Mouse (Mus musculus) kidney, postnatal 36 days (tissue): Measurements from ENCODE around the gene Lrrc8b.
A peak's percentile ranks its signal among the peaks of the same experiment; 100 is the strongest.

Source experiments
- DNase-seq, 2 experiments: peaks; one replicate each; pipeline ENCODE4 v3.0.0; 2021 to 2022; ENCODE audit warnings: mixed read lengths in 2 of 2

Lrrc8b gene

DNA sequence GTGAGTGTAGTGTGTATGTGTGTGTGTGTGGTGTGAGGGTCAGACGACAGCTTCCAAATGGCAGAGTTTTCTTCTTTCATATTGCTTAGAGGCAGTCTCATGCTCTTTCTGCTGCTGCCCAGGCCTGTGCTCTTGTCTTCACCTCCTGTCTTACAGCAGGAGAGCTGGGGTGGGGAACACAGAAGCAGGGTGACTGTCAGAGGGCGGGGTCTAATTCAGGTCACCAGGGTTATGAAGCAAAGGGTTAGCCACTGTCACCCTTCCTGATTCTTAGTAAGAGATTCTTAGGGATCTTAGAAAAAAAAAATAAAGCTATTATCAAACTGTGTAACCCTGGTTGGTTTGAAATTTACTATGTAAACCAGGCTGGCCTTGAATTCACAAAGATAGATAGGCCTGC is 10.0 kb downstream of the Lrrc8b start:
- no peak for DNase-seq

- DNase-seq, result no peak
These were observed 11.8 kb downstream of the Lrrc8b start for GRCm38 (mm10) chr5:105427326-105427725.

GRCm38 (mm10) chr5:105428265-105428974 is 12.8 kb downstream of the Lrrc8b start:
- peak; percentile 29 to 36 for DNase-seq

DNA sequence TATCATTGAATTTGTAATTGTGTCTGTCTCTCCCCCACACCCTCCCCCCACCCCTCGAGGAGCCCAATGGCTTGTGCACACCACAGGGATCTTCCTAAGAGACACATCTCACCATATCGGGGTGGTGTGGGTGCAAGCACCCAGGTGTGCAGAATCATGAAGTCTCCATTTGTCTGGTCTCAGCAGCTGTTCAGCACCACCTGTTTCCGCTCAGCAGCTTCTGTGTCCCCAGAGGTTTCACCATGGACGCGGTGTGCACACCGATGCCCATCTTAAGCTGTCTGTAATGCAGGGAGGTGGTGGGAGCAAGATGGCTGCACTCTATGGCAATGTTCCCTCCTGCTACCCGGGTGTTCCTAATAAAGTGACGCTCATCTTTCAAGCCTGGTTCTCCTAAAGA is 14.6 kb downstream of the Lrrc8b start:
- no peak for DNase-seq

DNA sequence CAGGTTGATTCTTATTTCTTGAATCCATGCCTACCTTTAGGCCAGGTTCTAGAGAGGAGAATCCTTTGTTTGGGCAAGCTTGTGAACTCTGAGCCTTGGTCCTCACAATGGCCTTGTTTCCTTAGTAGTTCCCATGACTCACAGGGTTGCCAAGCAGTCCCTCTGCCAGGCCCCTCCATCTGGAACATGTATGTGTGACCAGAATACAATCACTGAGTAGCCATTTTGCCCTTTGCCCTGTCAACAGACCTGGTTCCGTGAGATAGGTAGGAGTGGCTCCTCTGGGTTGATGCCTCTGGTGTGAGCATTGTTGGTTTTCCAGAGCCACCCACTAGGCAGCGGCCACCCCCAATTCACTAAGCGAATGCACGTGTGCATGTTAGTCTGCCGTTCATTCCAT is 24.0 kb downstream of the Lrrc8b start:
- peak; percentile 20 to 27 for DNase-seq

DNA sequence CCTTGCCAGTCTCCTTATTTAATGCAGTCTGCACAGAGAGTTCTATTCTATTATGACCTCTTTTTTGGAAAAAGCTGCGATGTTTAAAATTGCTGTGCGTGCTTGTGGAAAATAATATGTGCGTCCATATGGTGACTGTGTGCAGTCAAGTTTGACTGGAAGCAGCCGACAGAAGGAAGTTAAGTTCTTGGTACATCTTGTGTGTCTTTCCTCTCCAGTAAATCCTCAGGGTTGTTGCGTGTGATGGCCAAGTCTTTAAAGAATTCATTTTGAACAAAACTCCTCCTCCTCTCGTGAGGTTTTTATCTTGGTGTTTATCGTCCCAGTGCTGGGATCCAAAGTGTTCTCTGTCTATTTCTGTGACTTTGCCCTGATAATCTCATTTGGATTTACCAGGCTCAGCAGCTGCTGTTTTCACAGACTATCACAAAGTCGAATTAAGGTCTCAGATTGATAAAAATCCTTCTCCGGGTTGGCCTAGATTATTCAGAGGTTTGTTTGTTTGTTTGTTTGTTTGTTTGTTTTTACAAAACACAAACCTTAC is 25.5 kb downstream of the Lrrc8b start:
- DNase-seq, result no peak

DNA sequence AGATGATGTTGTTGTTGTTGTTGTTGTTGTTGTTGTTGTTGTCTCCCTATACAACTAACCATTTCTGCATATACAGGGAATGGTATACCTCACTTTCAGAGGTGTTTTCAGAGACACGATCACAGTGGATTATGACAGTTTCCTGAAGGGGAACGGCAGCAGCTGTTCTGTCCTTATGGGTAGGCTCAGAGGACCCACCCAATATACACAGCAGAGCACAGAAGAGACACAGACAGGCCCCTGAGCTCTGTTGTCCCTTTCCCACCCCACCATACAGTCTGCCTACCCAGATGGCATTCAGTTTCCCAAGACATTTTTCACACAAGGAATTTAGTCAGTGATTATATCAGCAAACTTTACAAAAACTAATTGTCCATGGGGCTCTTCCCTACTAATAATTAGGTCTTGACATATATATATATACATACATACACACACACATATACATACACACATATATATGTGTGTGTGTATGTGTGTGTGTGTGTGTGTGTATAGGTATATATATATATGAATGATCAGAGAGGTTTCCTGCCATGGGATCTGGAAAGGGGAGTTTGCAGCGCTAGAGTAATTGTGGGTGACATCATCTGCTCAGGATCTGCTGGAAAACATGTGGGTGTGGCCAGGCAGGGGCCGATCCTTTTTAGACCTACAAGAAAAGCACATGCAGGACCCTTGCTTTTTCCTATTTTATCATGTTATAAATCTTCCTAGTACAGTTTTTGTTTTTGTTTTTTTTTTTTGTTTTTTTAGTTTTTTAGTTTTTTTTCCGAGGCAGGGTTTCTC is 26.8 kb downstream of the Lrrc8b start:
- DNase-seq, result no peak

DNA sequence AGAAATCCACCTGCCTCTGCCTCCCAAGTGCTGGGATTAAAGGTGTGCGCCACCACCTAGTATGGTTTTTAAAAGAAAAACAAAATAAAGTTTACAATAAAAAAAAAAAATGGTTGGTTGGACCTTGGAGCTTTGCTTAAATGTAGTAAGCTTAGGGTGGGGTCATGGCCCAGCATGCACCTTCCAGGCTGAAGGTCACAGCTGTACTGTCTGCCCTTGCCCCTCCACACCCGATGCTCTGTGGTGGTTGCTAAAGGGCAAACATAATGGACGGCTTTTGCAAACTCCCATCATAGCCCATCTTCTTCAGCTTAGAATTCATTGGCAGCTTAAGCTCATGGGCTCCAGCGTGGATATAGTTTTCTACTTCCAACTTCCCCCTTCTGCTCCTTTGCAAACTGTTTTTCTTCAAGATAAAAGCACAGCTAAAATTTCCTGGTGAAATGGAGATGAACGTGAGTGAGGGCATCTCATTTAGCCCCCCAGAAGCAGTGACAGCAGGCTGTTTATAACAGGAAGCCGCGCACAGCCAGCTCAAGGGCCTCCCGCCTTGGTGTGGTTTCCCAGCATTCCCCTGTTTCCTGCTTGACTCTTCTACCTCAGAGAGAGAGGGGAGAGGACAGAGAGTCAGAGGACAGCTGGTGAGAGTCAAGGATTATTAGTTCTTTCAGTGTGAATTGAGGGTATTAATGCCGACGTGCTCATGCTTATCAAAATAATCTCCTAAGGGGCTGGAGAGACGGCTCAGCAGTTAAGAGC is 27.7 kb downstream of the Lrrc8b start:
- peak; percentile 39 for DNase-seq

GRCm38 (mm10) chr5:105445686-105446085 is 30.1 kb downstream of the Lrrc8b start:
- no peak for DNase-seq

GRCm38 (mm10) chr5:105454105-105454504 is 38.5 kb downstream of the Lrrc8b start:
- no peak for DNase-seq

DNA sequence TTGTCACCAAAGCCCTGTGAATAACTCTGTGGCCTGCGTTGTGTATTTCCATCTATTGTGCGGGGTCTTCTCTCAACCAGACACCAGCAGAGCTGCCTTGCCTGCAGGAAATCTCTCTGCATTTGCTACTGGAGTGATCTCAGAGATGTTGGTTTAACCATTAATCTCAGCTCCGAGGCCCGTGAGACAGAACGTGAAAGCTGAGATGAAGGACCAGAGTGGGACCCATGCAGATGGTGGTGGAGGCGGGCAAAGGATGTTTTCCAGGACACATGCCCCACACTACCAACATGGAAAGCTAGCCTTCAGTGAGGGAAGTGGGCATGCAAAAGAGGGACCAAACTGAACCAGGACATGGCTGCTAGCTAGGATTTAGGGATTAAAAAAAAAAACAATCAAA is 43.5 kb downstream of the Lrrc8b start:
- DNase-seq, result peak in 1 of 2 experiments; percentile 24

DNA sequence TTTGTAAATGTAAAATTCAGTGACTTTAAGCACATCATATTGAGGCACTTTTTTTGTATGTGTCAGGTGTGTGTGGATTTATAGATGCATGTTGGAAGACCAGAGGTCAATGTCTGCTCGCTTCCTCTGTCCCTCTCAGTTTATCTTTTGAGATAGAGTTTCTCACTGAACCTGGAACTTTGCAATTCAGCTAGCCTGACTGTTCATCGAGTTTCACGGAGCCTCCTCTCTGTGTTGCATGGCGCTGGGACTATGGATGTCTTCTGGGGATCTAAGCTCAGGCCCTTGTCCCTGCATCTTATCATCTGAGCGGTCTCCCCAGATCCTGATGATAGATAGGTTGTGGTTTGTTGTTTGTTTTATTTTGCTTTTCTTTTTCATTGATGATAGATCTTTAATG is 45.0 kb downstream of the Lrrc8b start:
- no peak for DNase-seq

- DNase-seq, result no peak
These were observed 45.5 kb downstream of the Lrrc8b start for GRCm38 (mm10) chr5:105461076-105461475.

DNA sequence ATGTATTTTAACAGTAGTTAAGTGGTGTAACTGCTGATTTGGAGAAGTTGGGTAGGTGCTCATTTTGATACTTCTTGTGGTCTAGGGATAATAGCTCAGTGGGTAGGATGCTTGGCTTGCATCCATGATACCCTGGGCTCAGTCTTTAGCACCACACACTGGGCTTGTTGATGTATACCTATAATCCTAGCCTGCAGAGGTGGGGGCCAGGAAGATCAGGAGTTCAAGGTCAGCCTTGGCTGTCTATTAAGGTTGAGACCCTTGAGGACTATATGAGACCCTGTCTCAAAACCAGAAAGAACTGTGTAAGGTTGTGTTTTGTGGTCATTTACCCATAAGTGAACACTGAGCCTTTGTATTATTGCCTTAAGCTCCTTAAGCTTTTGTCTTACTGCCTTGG is 49.1 kb downstream of the Lrrc8b start:
- no peak for DNase-seq

- no peak for DNase-seq
These were observed 50.0 kb downstream of the Lrrc8b start for GRCm38 (mm10) chr5:105465550-105465949.

GRCm38 (mm10) chr5:105466471-105466902 is 50.9 kb downstream of the Lrrc8b start:
- DNase-seq, result no peak

- DNase-seq, result no peak
These were observed 51.7 kb downstream of the Lrrc8b start for GRCm38 (mm10) chr5:105467271-105467670.

DNA sequence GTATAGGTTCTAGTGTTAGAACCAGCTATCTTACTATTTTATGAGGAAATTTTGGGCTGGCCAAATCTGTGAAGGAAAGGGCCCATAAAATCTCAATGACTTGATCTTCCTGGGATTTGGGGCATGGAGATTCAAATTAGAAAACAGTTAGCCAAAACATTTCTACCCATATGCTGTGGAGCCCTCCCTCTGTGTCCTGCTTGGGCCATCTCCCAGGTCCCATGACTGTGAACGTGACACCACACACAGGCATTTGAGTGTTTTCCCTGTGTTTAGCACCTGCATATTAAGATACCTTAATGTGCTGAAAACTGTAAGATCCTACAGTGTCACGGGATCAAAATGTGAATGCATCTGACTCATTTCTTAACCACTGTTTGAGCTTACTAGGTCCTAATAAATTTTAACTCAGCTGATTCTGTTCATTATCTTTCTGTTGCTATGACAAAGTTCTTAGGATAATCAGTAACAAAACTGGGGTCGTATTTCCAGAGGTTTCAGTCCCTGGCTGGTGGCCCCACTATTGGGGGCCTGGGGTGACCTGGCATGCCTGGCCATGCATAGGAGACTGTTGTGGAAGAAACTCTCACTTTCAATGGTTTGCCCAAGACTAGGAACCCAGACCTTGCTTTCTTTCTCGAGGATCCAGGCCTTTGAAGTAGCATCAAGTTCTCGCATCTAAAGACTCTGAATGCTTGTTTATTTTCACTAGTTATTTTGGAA is 57.6 kb downstream of the Lrrc8b start:
- no peak for DNase-seq

DNA sequence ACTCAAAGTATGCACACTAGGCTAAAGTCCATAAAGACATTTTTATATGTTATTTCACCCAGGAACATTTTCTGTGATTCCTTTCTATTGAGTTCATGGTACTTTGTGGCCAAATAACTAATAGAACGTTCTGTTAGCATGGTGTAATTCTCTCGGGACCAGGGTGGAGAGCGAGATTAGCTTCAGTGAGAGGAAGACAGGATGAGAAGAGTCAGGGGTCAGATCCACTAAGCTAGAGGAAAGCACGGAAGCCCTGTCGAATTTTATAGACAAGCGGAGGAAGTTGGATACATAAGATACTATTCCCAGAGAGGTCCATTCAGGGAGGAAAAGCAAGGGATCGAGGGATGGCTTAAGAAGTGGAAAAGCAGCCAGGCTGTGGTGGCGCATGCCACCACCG is 62.0 kb downstream of the Lrrc8b start:
- DNase-seq, result no peak

- no peak for DNase-seq
These were observed 64.1 kb downstream of the Lrrc8b start for GRCm38 (mm10) chr5:105479673-105480072.

GRCm38 (mm10) chr5:105480561-105480960 is 65.0 kb downstream of the Lrrc8b start:
- DNase-seq, result no peak

DNA sequence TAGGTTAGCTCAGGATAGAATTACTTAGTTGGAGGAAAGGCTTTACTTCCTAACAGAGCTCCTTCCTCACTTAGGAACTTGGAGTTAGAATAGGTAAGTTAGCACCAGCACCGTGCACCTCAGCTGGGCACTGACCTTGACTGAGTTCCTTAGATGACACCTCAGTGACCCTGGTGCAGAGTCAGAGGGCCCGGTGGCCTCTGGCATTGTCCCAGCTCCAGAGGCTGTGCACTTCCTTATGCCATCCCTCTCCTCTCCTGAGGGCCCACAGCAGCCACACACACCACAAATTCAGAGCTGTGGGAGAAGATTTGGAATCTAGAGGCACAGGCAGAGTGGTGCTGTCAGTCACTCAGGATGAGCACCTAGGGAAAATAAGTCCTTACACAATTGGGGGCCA is 68.1 kb downstream of the Lrrc8b start:
- no peak for DNase-seq

GRCm38 (mm10) chr5:105484247-105484646 is 68.7 kb downstream of the Lrrc8b start:
- DNase-seq, result no peak
